Mouse (Mus musculus) hindbrain, embryonic 11.5 days (tissue): Measurements from ENCODE around the gene Cmas. TPM values are rescaled to one million over a fixed set of nuclear protein-coding genes. Genes with fewer than 3 reads are reported as not detected.

Experiments used
- ATAC-seq: fragments of 200-750 bp; cut with Nextera tagmentation; 2 replicates; pipeline ENCODE4 v1.8.0; 2017; ENCODE audit warnings: mild to moderate bottlenecking, moderate TSS enrichment, moderate library complexity; ENCODE audit not compliant: low FRiP score
- DNase-seq: peaks from one replicate; pipeline ENCODE4 v3.0.0-alpha.2; 2015; ENCODE audit warnings: low spot score
- H3K27ac ChIP-seq: fragments of 300-500 bp; sonication (generic); 2 replicates; pipeline ENCODE4 v1.5.1; 2014; ENCODE audit warnings: mild to moderate bottlenecking, low read depth, low read length
- H3K27me3 ChIP-seq: fragments of 300-500 bp; sonication (generic); 2 replicates; pipeline ENCODE4 v1.6.1; 2014; ENCODE audit warnings: mild to moderate bottlenecking, low read length, moderate library complexity, mixed read lengths; ENCODE audit not compliant: control insufficient read depth, insufficient read depth
- H3K36me3 ChIP-seq: fragments of 300-500 bp; sonication (generic); 2 replicates; pipeline ENCODE4 v1.6.1; 2014; ENCODE audit warnings: mild to moderate bottlenecking, low read length, moderate library complexity, mixed read lengths; ENCODE audit not compliant: control insufficient read depth, insufficient read depth
- H3K4me1 ChIP-seq: fragments of 300-500 bp; sonication (generic); replicated peaks from 2 replicates; pipeline ENCODE4 v1.6.1; 2014; ENCODE audit warnings: low read length, mixed read lengths; ENCODE audit not compliant: control insufficient read depth, insufficient read depth
- H3K4me2 ChIP-seq: fragments of 300-500 bp; sonication (generic); replicated peaks from 2 replicates; pipeline ENCODE4 v1.6.1; 2014; ENCODE audit warnings: mild to moderate bottlenecking, low read depth, low read length
- H3K4me3 ChIP-seq: fragments of 300-500 bp; sonication (generic); 2 replicates; pipeline ENCODE4 v1.5.1; 2014; ENCODE audit warnings: low read depth, low read length
- H3K9ac ChIP-seq: fragments of 300-500 bp; sonication (generic); 2 replicates; pipeline ENCODE4 v1.6.1; 2014; ENCODE audit warnings: low read depth, low read length
- H3K9me3 ChIP-seq: fragments of 300-500 bp; sonication (generic); 2 replicates; pipeline ENCODE4 v1.6.1; 2016; ENCODE audit warnings: low read length; ENCODE audit not compliant: control insufficient read depth
- WGBS: fragments of 180-500 bp; shearing (Covaris S2); extraction: QIAGEN DNeasy Blood & Tissue Kit; methylation state at CpG from one replicate; pipeline ENCODE4 v1.1.7; 2014; 5-methylcytosine and 5-hydroxymethylcytosine counted together
- polyA plus RNA-seq: library from polyadenylated mRNA; unstranded; fragments of >200 nt; fragmentation: Nextera tagmentation; extraction: Ambion mirVana; gene quantifications from 2 replicates; pipeline ENCODE4 v1.2.1, GENCODE M21; 2014

Gene Cmas
- polyA plus RNA-seq, 1 experiment from 2014 or later = 137 TPM

- Histone ChIP-seq H3K4me1 (no peaks in the 10 kb centered on the region), H3K9ac (no peak overlapping the region), H3K27me3 (no peaks in the 10 kb centered on the region), H3K36me3 (no peaks in the 10 kb centered on the region), H3K4me3 (no peak overlapping the region), H3K9me3 (no peaks in the 10 kb centered on the region), H3K27ac (no peak overlapping the region), H3K4me2 (no peak overlapping the region)
- ATAC-seq = no peak
- 91% methylated on average over 8 of the region's 8 CpGs for WGBS
- no peak for DNase-seq
Observed at GRCm38 (mm10) chr6:142721731-142722130, 34.8 kb upstream of the Cmas start.

GRCm38 (mm10) chr6:142726032-142726431, 30.5 kb upstream of the Cmas start:
- Histone ChIP-seq H3K27ac (no peak overlapping the region), H3K27me3 (no peaks in the 10 kb centered on the region), H3K4me1 (no peaks in the 10 kb centered on the region), H3K4me3 (no peak overlapping the region), H3K9ac (no peak overlapping the region), H3K9me3 (no peaks in the 10 kb centered on the region), H3K4me2 (no peak overlapping the region), H3K36me3 (no peaks in the 10 kb centered on the region)
- no peak for ATAC-seq
- WGBS = 87% methylated on average over 4 of the region's 4 CpGs
- no peak for DNase-seq

GRCm38 (mm10) chr6:142732567-142733290, 23.8 kb upstream of the Cmas start:
- H3K4me1 ChIP-seq = no peaks in the 10 kb centered on the region
- H3K36me3 ChIP-seq = no peaks in the 10 kb centered on the region
- no peak overlapping the region for H3K27ac ChIP-seq
- DNase-seq (no peak), ATAC-seq (no peak)
- H3K9me3 ChIP-seq = no peaks in the 10 kb centered on the region
- WGBS = 75% methylated on average over 14 of the region's 14 CpGs
- no peak overlapping the region for H3K4me3 ChIP-seq
- no peaks in the 10 kb centered on the region for H3K27me3 ChIP-seq
- H3K4me2 ChIP-seq = no peak overlapping the region
- no peak overlapping the region for H3K9ac ChIP-seq

- no peak overlapping the region for H3K27ac ChIP-seq
- no peaks in the 10 kb centered on the region for H3K27me3 ChIP-seq
- H3K9me3 ChIP-seq = no peaks in the 10 kb centered on the region
- no peaks in the 10 kb centered on the region for H3K36me3 ChIP-seq
- DNase-seq (peak; percentile 66), ATAC-seq (no peak)
- H3K4me1 ChIP-seq = no peaks in the 10 kb centered on the region
- 49% methylated on average over 8 of the region's 8 CpGs for WGBS
- no peak overlapping the region for H3K4me3 ChIP-seq
- H3K4me2 ChIP-seq = no peak overlapping the region
- H3K9ac ChIP-seq = no peak overlapping the region
Observed at GRCm38 (mm10) chr6:142735302-142736005, 21.0 kb upstream of the Cmas start.

GRCm38 (mm10) chr6:142738225-142738624, 18.3 kb upstream of the Cmas start:
- Histone ChIP-seq H3K27me3 (no peaks in the 10 kb centered on the region), H3K4me3 (no peak overlapping the region), H3K9me3 (no peaks in the 10 kb centered on the region), H3K4me1 (no peaks in the 10 kb centered on the region), H3K9ac (no peak overlapping the region), H3K36me3 (no peaks in the 10 kb centered on the region), H3K27ac (no peak overlapping the region), H3K4me2 (no peak overlapping the region)
- 92% methylated on average over 2 of the region's 2 CpGs for WGBS
- ATAC-seq = no peak
- DNase-seq = no peak

- no peak overlapping the region for H3K4me2 ChIP-seq
- DNase-seq = no peak
- no peak overlapping the region for H3K4me3 ChIP-seq
- 86% methylated on average over 6 of the region's 6 CpGs for WGBS
- no peaks in the 10 kb centered on the region for H3K4me1 ChIP-seq
- no peak for ATAC-seq
- H3K27me3 ChIP-seq = no peaks in the 10 kb centered on the region
- H3K36me3 ChIP-seq = no peaks in the 10 kb centered on the region
- H3K9ac ChIP-seq = no peak overlapping the region
- H3K9me3 ChIP-seq = no peaks in the 10 kb centered on the region
- no peak overlapping the region for H3K27ac ChIP-seq
Observed at GRCm38 (mm10) chr6:142738637-142739036, 17.8 kb upstream of the Cmas start.

GRCm38 (mm10) chr6:142741763-142742162, 14.7 kb upstream of the Cmas start:
- 87% methylated on average over 6 of the region's 6 CpGs for WGBS
- Histone ChIP-seq H3K4me1 (no peaks in the 10 kb centered on the region), H3K27me3 (no peaks in the 10 kb centered on the region), H3K4me3 (no peak overlapping the region), H3K4me2 (no peak overlapping the region), H3K9me3 (no peaks in the 10 kb centered on the region), H3K27ac (no peak overlapping the region), H3K36me3 (no peaks in the 10 kb centered on the region), H3K9ac (no peak overlapping the region)
- ATAC-seq = no peak
- no peak for DNase-seq

GRCm38 (mm10) chr6:142743193-142743592, 13.3 kb upstream of the Cmas start:
- 71% methylated on average over 4 of the region's 4 CpGs for WGBS
- ATAC-seq = no peak
- Histone ChIP-seq H3K4me2 (no peak overlapping the region), H3K36me3 (no peaks in the 10 kb centered on the region), H3K27ac (no peak overlapping the region), H3K4me3 (no peak overlapping the region), H3K4me1 (no peaks in the 10 kb centered on the region), H3K9me3 (no peaks in the 10 kb centered on the region), H3K9ac (no peak overlapping the region), H3K27me3 (no peaks in the 10 kb centered on the region)
- DNase-seq = no peak

GRCm38 (mm10) chr6:142745484-142745883, 11.0 kb upstream of the Cmas start:
- H3K27ac ChIP-seq = no peak overlapping the region
- H3K4me2 ChIP-seq = no peak overlapping the region
- DNase-seq (no peak), ATAC-seq (no peak)
- no peak overlapping the region for H3K4me3 ChIP-seq
- WGBS = 94% methylated on average over 5 of the region's 5 CpGs
- no peaks in the 10 kb centered on the region for H3K9me3 ChIP-seq
- H3K36me3 ChIP-seq = no peaks in the 10 kb centered on the region
- no peaks in the 10 kb centered on the region for H3K4me1 ChIP-seq
- H3K27me3 ChIP-seq = no peaks in the 10 kb centered on the region
- H3K9ac ChIP-seq = no peak overlapping the region
